Mouse (Mus musculus): ENCODE data around the gene Apba2. TPM values are rescaled to one million over a fixed set of nuclear protein-coding genes. Genes with fewer than 3 reads are reported as not detected.

Gene Apba2
- polyA plus RNA-seq, 1 experiment, result 0.48 TPM

DNA sequence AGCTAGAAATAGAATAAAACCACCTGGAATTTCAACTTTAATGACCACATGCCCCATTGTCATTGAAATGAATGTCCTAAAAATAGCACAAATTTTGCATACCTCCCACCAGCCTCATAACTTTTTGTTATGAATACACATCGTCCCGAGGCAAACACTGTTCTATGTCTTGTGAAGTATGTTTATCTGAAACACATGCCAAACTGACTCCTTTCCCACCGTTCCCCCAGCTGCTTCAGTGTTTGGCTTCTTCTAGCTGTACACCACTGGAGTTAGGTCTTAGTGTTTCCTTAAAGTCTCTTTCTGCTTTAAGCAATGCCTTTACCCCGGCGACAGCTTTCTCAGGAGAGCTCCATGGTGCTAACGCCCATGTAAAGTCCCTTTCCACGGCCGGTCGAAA, 289.6 kb downstream of the Apba2 start:
- no peak for TF ChIP-seq POLR2A (IDR thresholded peaks at IDR 0.05; ENCODE audit: low read depth, low read length)
- no peak for TF ChIP-seq CTCF (conservative IDR thresholded peaks at IDR 0.05; ENCODE audit: insufficient read depth, insufficient read length, low read depth, low read length)
- Histone ChIP-seq H3K27ac (ENCODE audit: insufficient read depth, low read depth, low read length) (no peak overlapping the region), H3K4me1 (ENCODE audit: control insufficient read depth, insufficient read depth, low read length) (no peaks in the 10 kb centered on the region), H3K4me3 (ENCODE audit: insufficient read depth, low read depth, low read length) (no peak overlapping the region), H3K36me3 (ENCODE audit: control insufficient read depth, insufficient read depth, low read length) (no peaks in the 10 kb centered on the region), H3K27me3 (replicated peaks; ENCODE audit: control insufficient read depth, insufficient read depth, low read length) (no peaks in the 10 kb centered on the region)
- 78% methylated on average over 9 of the region's 9 CpGs for WGBS
- DNase-seq, result no peak

DNA sequence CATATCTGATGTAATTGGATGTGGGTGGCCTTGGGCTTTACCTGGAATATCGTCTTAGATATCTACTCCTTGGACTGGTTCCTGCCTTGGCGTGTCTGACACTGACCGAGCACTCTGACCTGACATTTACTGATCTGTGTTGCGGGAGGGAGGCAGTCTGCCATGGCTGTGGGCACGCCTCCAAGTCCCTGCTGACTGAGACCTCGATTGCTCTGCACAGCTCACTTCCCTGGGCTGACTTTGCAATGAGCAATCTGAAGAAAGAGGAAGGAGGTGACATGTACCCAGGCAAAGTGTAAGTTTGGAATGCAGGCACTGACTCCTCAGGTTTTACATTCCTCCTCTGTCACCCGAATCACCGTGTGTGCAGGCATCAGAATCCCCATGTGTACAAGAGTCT, 290.5 kb downstream of the Apba2 start:
- 31% methylated on average over 8 of the region's 8 CpGs for WGBS
- TF ChIP-seq POLR2A (IDR thresholded peaks at IDR 0.05; ENCODE audit: low read depth, low read length), result no peak
- TF ChIP-seq CTCF (conservative IDR thresholded peaks at IDR 0.05; ENCODE audit: insufficient read depth, insufficient read length, low read depth, low read length), result no peak
- Histone ChIP-seq H3K27ac (ENCODE audit: insufficient read depth, low read depth, low read length) (no peak overlapping the region), H3K36me3 (ENCODE audit: control insufficient read depth, insufficient read depth, low read length) (no peaks in the 10 kb centered on the region), H3K27me3 (replicated peaks; ENCODE audit: control insufficient read depth, insufficient read depth, low read length) (no peaks in the 10 kb centered on the region), H3K4me3 (ENCODE audit: insufficient read depth, low read depth, low read length) (no peak overlapping the region), H3K4me1 (ENCODE audit: control insufficient read depth, insufficient read depth, low read length) (no peaks in the 10 kb centered on the region)
- peak; percentile 23 for DNase-seq

DNA sequence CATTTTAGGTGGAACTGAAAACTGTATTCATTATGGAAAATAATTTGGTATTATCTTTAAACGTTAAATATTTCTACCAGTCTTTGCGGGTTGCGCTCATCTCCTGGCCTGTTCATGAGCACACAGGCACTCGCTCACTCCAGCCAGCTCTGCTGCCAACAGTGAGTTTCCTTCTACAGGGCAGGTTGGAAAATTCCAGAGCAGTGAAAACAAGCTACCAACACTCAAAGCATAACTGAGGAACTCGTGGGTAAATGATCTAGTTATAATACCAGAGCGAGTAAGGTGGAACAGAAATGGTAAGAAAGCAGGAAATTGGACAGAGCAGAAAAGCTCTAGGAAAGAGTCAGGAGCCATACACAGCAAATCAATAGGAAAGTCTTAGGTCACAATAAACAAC, 294.0 kb downstream of the Apba2 start:
- H3K36me3 ChIP-seq (ENCODE audit: control insufficient read depth, insufficient read depth, low read length), result no peaks in the 10 kb centered on the region
- 77% methylated on average over 6 of the region's 6 CpGs for WGBS
- TF ChIP-seq CTCF (conservative IDR thresholded peaks at IDR 0.05; ENCODE audit: insufficient read depth, insufficient read length, low read depth, low read length) (no peak), POLR2A (IDR thresholded peaks at IDR 0.05; ENCODE audit: low read depth, low read length) (no peak)

More for the DNA sequence above, 294.0 kb downstream of the Apba2 start:
- no peak overlapping the region for H3K27ac ChIP-seq (ENCODE audit: insufficient read depth, low read depth, low read length)
- peak; percentile 26 for DNase-seq
- no peaks in the 10 kb centered on the region for H3K4me1 ChIP-seq (ENCODE audit: control insufficient read depth, insufficient read depth, low read length)
- no peaks in the 10 kb centered on the region for H3K27me3 ChIP-seq (replicated peaks; ENCODE audit: control insufficient read depth, insufficient read depth, low read length)
- no peak overlapping the region for H3K4me3 ChIP-seq (ENCODE audit: insufficient read depth, low read depth, low read length)

Other genes starting within 250 kb of the Apba2 start
- gene Mtmr10, start 214.1 kb upstream of the Apba2 start, polyA plus RNA-seq (2012; rRNA removed), result 9.7 and 10.1 TPM in 2 replicates
- 2.8 and 3.2 TPM in 2 replicates for gene Fan1, start 127.6 kb upstream of the Apba2 start, polyA plus RNA-seq (2012; rRNA removed)
- gene Mphosph10, start 109.4 kb upstream of the Apba2 start, polyA plus RNA-seq (2012; rRNA removed), result 0.95 and 1.5 TPM in 2 replicates
- gene Mcee, start 109.1 kb upstream of the Apba2 start, polyA plus RNA-seq (2012; rRNA removed), result 77.6 and 106 TPM in 2 replicates

All from kidney, adult 2 months (tissue).